Mouse (Mus musculus) limb, embryonic 13.5 days (tissue): Measurements from ENCODE around the gene Ear6. TPM values are rescaled to one million over a fixed set of nuclear protein-coding genes. Genes with fewer than 3 reads are reported as not detected.

Experiments used
- ATAC-seq: fragments of 200-750 bp; cut with Nextera tagmentation; 2 replicates; pipeline ENCODE4 v1.8.0; 2017; ENCODE audit warnings: low read depth, moderate number of reproducible peaks, moderate TSS enrichment; ENCODE audit not compliant: low FRiP score
- H3K27ac ChIP-seq: fragments of 300-500 bp; sonication (generic); 2 replicates; pipeline ENCODE4 v1.5.1; 2015; ENCODE audit warnings: inconsistent platforms, mild to moderate bottlenecking, moderate library complexity
- H3K27me3 ChIP-seq: fragments of 300-500 bp; sonication (generic); 2 replicates; pipeline ENCODE4 v1.6.1; 2015; ENCODE audit warnings: mild to moderate bottlenecking, inconsistent platforms
- H3K36me3 ChIP-seq: fragments of 300-500 bp; sonication (generic); 2 replicates; pipeline ENCODE4 v1.6.1; 2015; ENCODE audit warnings: inconsistent platforms, mild to moderate bottlenecking, moderate library complexity
- H3K4me1 ChIP-seq: fragments of 300-500 bp; sonication (generic); 2 replicates; pipeline ENCODE4 v1.6.1; 2015; ENCODE audit warnings: inconsistent platforms
- H3K4me2 ChIP-seq: fragments of 300-500 bp; sonication (generic); replicated peaks from 2 replicates; pipeline ENCODE4 v1.6.1; 2015; ENCODE audit warnings: inconsistent platforms, mild to moderate bottlenecking, moderate library complexity
- H3K4me3 ChIP-seq: fragments of 300-500 bp; sonication (generic); 2 replicates; pipeline ENCODE4 v1.5.1; 2015; ENCODE audit warnings: moderate library complexity, mild to moderate bottlenecking, inconsistent platforms
- H3K9ac ChIP-seq: fragments of 300-500 bp; sonication (generic); 2 replicates; pipeline ENCODE4 v1.6.1; 2015; ENCODE audit warnings: mild to moderate bottlenecking, inconsistent platforms
- H3K9me3 ChIP-seq: fragments of 300-500 bp; sonication (generic); 2 replicates; pipeline ENCODE4 v1.6.1; 2016; ENCODE audit warnings: inconsistent platforms
- WGBS: fragments of 180-500 bp; shearing (Covaris S2); methylation state at CpG from one replicate; pipeline ENCODE4 v1.1.7; 2015; 5-methylcytosine and 5-hydroxymethylcytosine counted together
- polyA plus RNA-seq: library from polyadenylated mRNA; unstranded; fragments of >200 nt; fragmentation: Nextera tagmentation; extraction: Ambion mirVana; gene quantifications from 2 replicates; pipeline ENCODE4 v1.2.1, GENCODE M21; 2015

Gene Ear6
- polyA plus RNA-seq, 1 experiment from 2014 or later, result 0.42 TPM

DNA sequence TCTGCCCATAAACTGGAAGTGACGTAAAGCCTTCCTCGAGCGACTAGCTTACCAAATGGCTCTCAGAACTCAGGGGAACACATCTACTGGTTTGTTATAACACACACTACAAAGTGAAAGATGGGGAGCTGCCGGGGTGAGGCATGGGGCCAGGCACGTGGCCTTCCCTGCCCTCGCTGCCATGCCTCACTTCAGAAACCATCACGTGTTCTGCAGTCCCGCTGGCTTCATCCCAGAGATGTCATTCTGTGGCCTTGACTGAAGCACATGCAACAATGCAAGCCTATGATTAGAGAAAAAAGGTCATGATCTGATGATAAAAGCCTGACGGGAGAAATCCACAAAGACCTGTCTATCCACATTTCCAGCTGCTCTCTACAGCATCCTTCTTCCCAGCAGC is 18.2 kb downstream of the Ear6 start:
- Histone ChIP-seq H3K9me3 (no peaks in the 10 kb centered on the region), H3K36me3 (no peaks in the 10 kb centered on the region), H3K9ac (no peak overlapping the region), H3K4me1 (no peaks in the 10 kb centered on the region), H3K27ac (no peak overlapping the region), H3K4me2 (no peak overlapping the region), H3K27me3 (no peaks in the 10 kb centered on the region), H3K4me3 (no peak overlapping the region)
- no peak for ATAC-seq
- 78% methylated on average over 9 of the region's 9 CpGs for WGBS

DNA sequence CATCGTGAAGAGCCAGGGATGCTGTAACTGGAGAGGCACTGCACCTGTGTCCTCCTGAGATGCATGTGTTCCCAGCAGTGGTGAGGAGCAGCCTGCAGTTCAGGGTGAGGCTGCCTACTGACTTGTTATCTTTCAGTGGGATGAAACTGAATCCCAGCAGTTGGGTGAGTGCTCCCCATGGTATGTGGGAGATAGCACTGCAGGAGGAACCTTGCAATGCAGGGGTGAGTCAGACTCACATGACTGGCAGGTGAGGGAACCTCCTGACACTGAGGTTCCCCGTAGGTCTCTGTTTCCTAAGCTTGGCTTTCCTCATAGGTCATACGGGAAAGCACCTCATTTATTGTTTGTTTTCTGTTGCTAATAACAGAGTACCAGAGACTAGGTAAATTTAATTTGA is 24.0 kb downstream of the Ear6 start:
- 76% methylated on average over 3 of the region's 3 CpGs for WGBS
- Histone ChIP-seq H3K9me3 (no peaks in the 10 kb centered on the region), H3K27ac (no peak overlapping the region), H3K27me3 (no peaks in the 10 kb centered on the region), H3K4me3 (no peak overlapping the region), H3K4me2 (no peak overlapping the region), H3K4me1 (no peaks in the 10 kb centered on the region), H3K36me3 (no peaks in the 10 kb centered on the region), H3K9ac (no peak overlapping the region)
- ATAC-seq, result no peak

DNA sequence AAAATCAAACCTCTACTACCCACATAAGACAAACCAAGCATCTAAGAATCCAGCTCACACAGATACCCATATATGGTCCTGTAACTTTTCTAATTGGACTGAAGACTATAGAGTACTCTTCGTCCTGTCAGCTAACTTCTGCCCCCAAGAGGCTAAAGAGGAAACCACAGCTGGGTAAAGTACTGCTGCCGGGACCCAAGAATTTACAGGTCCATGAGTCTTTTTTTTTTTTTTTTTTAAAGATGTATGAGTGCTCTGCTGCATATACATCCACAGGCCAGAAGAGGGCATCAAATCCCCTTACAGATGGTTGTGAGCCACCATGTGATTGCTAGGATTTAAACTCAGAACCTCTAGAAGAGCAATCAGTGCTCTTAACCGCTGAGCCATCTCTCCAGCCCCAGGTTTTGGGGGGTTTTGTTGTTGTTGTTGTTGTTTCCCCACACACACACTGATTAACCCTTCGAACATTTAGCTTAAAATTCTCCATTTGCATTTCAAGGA is 30.1 kb downstream of the Ear6 start:
- peak; percentile 33; the same call in 1 of the 2 replicates for ATAC-seq
- Histone ChIP-seq H3K27me3 (no peaks in the 10 kb centered on the region), H3K4me1 (peaks cover 14% of the 10 kb centered on the region), H3K27ac (peak overlapping the region; percentile 75; the same call in 1 of the 2 replicates), H3K4me2 (peak overlapping the region; percentile 89), H3K36me3 (peaks cover 21% of the 10 kb centered on the region), H3K9me3 (no peaks in the 10 kb centered on the region), H3K4me3 (peak overlapping the region; percentile 80), H3K9ac (peak overlapping the region; percentile 60)
- 2% methylated on average over 4 of the region's 4 CpGs for WGBS

DNA sequence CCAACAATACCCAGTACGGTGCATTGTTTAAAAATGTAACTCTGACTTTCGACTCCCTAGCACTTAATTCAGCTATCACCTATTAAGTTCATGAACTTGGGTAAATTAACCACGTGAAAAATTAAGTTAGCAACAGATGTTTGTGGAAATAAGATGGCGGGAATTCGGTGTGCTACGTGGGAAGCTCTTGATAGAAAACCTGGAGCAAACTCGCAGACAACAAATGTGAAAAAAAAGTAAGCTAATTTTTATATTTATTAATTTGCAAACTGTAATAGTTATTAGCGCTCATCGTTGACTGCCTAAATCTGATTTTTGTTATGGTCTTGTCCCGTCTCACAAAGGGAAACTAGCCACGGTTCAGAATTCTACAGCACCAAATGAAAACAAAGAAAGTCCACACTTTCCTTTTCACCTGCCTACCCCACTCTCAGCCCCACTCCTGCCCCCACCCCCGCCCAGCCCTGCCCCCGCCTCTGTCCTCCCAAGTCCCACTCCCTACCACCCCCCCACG is 30.6 kb downstream of the Ear6 start:
- peak; percentile 55 for ATAC-seq

DNA sequence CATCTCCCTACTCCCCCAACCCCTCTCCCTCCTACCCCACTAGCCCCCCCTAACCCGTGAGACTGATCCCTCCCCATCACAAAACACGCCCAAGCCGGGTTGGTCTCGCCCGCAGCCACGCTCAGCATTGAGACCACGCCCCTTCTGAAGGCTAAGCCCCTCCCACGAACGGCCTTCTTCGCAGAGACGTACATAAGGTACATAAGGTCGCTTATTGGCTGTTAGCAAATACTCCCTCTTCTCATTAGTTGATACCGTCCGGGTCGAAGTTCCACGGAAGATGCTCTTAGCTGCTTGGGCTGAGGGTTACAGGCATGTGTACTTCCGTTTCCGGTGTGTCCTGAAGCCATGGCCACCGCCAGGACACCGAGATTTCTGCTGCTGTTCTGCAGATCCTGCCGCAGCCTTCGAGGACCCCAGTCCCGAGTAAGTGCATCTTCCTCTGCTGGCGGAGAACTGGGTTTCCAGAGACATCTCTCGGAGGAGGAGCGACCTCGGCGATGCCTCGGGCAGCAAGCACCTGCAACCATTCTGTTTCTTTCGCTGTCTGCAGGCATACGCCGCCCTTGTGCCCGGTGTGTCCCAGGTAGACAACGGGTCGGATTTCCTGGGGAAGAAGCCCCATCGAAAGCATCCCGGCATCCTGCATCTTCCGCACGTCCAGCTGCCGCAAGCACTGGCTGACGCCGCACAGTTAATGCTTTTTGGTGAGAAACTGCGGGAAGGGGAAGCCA is 31.3 kb downstream of the Ear6 start, which contains the start of gene Mettl17:
TSS of gene Mettl17 (plus strand) at position 245 of the 734 bp plus-strand sequence.
- peak within 1 kb of the TSS; percentile 78 for H3K9ac ChIP-seq
- WGBS, result under 1% methylated on average over 43 of the region's 43 CpGs
- H3K9me3 ChIP-seq, result no peaks in the 10 kb centered on the region
- peak within 1 kb of the TSS; percentile 89 for H3K4me2 ChIP-seq
- peak within 1 kb of the TSS; percentile 75 for H3K27ac ChIP-seq
- H3K4me1 ChIP-seq, result peaks cover 14% of the 10 kb centered on the region
- peak; percentile 96 for ATAC-seq
- peak within 1 kb of the TSS; percentile 80 for H3K4me3 ChIP-seq
- H3K27me3 ChIP-seq, result no peaks in the 10 kb centered on the region
- peaks cover 33% of the 10 kb centered on the region for H3K36me3 ChIP-seq

More for the DNA sequence above, 30.6 kb downstream of the Ear6 start:
- Histone ChIP-seq H3K9me3 (no peaks in the 10 kb centered on the region), H3K4me1 (peaks cover 14% of the 10 kb centered on the region), H3K36me3 (peaks cover 26% of the 10 kb centered on the region), H3K4me2 (peak overlapping the region; percentile 89), H3K4me3 (peak overlapping the region; percentile 80), H3K27me3 (no peaks in the 10 kb centered on the region), H3K9ac (peak overlapping the region; percentile 60), H3K27ac (peak overlapping the region; percentile 75)
- WGBS, result 1% methylated on average over 14 of the region's 14 CpGs

DNA sequence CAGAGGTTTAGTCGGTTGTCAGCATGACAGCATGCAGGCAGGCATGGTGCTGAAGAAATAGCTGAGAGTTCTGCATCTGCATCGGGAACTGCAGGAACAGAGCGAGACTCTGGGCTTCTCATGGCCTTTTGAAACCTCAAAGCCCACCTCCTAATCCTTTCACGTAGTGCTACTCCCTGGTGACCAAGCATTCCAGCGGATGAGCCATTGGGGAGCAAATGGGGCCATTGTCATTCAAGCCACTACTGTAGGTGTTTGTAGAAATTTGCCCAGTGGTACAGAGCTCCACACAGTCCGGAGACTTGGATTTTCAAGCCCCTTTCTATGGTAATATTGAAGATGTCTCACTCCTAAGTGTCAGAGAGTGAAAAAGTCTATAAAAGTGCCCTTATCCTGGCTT is 32.6 kb downstream of the Ear6 start:
- Histone ChIP-seq H3K4me2 (peak overlapping the region; percentile 89), H3K27ac (no peak overlapping the region), H3K4me1 (peaks cover 14% of the 10 kb centered on the region), H3K9ac (no peak overlapping the region), H3K27me3 (no peaks in the 10 kb centered on the region), H3K4me3 (peak overlapping the region; percentile 80), H3K9me3 (no peaks in the 10 kb centered on the region), H3K36me3 (peaks cover 46% of the 10 kb centered on the region)
- 67% methylated on average over 6 of the region's 6 CpGs for WGBS
- no peak for ATAC-seq

DNA sequence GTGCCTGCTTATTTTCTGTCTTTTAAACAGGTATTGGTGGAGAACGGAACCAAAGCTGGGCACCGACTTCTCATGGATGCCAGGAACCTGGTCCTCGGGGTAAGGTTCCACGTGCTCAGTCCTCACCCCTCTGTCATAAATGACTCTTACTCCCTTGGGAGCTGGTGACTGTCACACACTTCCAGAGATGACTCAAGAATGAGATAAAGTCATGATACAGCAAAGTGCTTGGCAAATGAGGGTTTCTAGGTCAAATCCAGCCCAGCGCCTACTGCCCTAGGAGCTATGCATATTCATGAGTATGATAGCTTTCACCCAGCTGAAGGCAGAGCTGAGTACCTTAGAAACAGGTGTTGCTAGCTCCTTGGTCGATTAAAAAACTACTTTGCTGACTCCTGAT is 36.3 kb downstream of the Ear6 start:
- Histone ChIP-seq H3K4me2 (no peak overlapping the region), H3K36me3 (peaks cover 61% of the 10 kb centered on the region), H3K9me3 (no peaks in the 10 kb centered on the region), H3K27ac (no peak overlapping the region), H3K4me3 (no peak overlapping the region), H3K27me3 (no peaks in the 10 kb centered on the region), H3K9ac (no peak overlapping the region), H3K4me1 (peaks cover 14% of the 10 kb centered on the region)
- no peak for ATAC-seq
- 88% methylated on average over 6 of the region's 6 CpGs for WGBS

DNA sequence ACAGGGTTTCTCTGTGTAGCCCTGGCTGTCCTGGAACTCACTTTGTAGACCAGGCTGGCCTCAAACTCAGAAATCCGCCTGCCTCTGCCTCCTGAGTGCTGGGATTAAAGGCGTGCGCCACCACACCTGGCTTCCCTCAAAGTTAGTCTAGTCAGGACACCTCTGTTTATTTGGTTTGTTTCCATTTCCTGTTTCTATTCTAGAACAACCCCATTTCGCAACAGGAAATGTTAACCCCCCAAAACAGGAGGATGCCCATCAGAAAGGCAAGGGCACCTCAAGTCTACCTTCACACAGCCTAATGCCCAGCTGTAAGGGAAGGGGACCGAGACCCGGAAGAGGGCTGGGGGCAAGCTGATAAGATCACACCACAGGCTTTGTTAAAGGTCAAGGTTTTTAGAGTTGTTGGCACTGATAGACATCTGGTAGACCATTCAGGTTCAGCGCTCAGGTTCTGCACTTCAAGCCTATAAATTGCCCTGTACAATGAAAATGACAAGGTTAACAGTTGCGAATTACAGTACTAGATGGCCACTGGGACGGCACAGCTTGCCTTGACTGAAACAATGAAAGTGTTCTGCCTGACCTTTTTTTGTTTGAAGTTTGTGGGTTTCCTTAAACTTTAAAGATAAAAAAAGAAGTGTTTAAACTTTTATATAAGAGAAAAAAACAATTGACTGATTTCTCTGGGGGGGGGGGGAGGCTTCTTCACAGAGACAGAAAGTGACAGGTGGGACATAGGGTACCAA is 38.9 kb downstream of the Ear6 start, which contains the start of gene Slc39a2:
TSS of gene Slc39a2 (plus strand) at position 699 of the 749 bp plus-strand sequence.
- H3K36me3 ChIP-seq, result peaks cover 52% of the 10 kb centered on the region
- H3K4me2 ChIP-seq, result no peak within 1 kb of the TSS
- no peaks in the 10 kb centered on the region for H3K9me3 ChIP-seq
- H3K4me3 ChIP-seq, result no peak within 1 kb of the TSS
- ATAC-seq, result no peak
- no peak within 1 kb of the TSS for H3K27ac ChIP-seq
- no peaks in the 10 kb centered on the region for H3K4me1 ChIP-seq
- 92% methylated on average over 9 of the region's 9 CpGs for WGBS
- no peaks in the 10 kb centered on the region for H3K27me3 ChIP-seq
- no peak within 1 kb of the TSS for H3K9ac ChIP-seq

DNA sequence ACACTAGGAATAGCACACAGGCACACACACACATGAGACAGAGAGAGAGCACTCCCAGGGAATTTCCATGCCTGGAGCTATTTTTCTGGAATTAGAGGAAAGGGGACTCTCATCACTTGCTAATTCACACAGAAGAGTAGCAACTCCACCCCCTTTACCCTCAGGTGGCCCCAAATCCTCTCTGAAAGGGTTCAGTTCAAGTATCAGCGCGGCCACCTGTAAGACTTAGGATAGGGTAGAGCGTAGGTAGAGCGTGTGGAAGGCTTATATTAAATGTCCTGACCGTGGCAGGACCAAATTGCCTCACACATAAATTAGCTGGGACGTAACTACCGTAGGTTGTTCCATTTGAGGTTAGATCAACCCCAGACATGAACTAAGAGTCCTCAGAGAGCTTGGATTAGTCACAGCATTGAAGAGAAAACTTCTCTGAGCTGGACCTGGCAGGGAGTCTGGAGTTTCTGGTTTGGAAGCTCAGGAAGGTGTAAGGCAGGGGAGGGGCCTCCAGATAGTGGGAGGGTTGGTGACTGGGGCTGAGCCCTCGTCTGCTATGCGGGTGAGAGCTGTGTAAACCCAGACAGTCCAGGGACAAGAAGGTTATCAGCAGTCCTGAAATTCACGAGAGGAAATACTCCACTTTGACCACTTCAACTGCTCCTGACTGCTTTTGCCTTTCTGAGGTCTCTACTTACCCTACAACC is 39.7 kb downstream of the Ear6 start:
- Histone ChIP-seq H3K27ac (no peak overlapping the region), H3K4me3 (no peak overlapping the region), H3K4me1 (no peaks in the 10 kb centered on the region), H3K4me2 (no peak overlapping the region), H3K9me3 (no peaks in the 10 kb centered on the region), H3K27me3 (no peaks in the 10 kb centered on the region), H3K36me3 (peaks cover 43% of the 10 kb centered on the region), H3K9ac (no peak overlapping the region)
- WGBS, result 21% methylated on average over 10 of the region's 10 CpGs
- ATAC-seq, result no peak

DNA sequence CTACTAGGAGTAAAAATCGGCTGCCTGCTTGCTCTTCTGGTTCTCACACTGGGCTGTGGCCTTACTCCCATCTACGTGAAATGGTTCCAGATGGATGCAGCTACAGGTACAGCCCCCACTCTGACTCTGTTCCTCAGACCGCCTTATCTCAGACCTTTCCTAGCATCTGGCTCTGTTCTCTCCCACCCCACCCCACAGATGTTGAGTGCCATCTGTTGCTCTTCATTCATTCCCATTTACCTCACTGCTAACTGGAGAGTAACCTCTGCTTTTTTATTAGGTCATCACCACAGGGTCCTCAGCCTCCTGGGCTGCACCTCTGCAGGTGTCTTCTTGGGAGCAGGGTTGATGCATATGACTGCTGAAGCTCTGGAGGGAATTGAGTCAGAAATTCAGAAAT is 40.3 kb downstream of the Ear6 start:
- Histone ChIP-seq H3K36me3 (peaks cover 38% of the 10 kb centered on the region), H3K9me3 (no peaks in the 10 kb centered on the region), H3K4me1 (no peaks in the 10 kb centered on the region), H3K27me3 (no peaks in the 10 kb centered on the region), H3K27ac (no peak overlapping the region), H3K4me2 (no peak overlapping the region), H3K9ac (no peak overlapping the region), H3K4me3 (no peak overlapping the region)
- ATAC-seq, result no peak
- 50% methylated on average over 3 of the region's 3 CpGs for WGBS

DNA sequence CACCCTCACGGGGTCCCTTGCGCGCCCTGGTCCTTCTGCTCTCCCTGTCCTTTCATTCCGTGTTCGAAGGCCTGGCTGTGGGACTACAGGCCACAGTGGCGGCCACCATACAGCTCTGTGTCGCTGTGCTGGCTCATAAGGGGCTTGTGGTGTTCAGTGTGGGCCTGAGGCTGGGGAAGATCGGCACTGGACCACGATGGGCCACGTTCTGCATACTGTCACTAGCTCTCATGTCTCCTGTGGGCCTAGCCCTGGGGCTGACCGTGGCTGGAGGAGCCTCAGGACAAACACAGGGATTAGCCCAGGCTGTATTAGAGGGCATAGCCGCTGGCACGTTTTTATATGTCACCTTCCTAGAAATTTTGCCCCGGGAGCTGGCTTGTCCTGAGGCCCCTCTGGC is 41.6 kb downstream of the Ear6 start:
- ATAC-seq, result no peak
- Histone ChIP-seq H3K36me3 (peaks cover 25% of the 10 kb centered on the region), H3K4me3 (no peak overlapping the region), H3K4me2 (no peak overlapping the region), H3K27ac (no peak overlapping the region), H3K27me3 (no peaks in the 10 kb centered on the region), H3K4me1 (no peaks in the 10 kb centered on the region), H3K9me3 (no peaks in the 10 kb centered on the region), H3K9ac (no peak overlapping the region)
- 78% methylated on average over 14 of the region's 14 CpGs for WGBS

DNA sequence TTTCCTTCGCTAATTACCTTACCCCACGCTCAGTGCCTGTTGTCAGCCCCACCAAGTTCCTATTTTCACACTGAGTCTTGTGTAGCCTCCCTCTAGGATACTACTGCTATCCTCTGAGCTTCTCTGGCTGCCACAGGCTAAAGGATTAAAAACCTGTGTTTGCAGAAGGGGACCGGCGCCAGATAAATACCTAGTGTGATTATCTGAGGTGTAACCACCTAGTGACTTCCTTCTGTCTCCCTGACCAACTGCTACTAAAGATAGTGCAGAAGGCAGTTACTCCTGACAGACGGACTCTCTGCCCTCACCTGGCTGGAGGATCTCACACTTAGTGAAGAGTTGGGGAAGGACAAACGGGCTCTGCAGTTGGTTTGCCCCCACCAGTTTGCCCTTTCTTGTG is 42.5 kb downstream of the Ear6 start:
- Histone ChIP-seq H3K9me3 (no peaks in the 10 kb centered on the region), H3K4me1 (no peaks in the 10 kb centered on the region), H3K4me3 (no peak overlapping the region), H3K9ac (no peak overlapping the region), H3K4me2 (no peak overlapping the region), H3K27ac (no peak overlapping the region), H3K36me3 (peaks cover 15% of the 10 kb centered on the region), H3K27me3 (no peaks in the 10 kb centered on the region)
- 80% methylated on average over 6 of the region's 6 CpGs for WGBS
- ATAC-seq, result no peak
